Mouse (Mus musculus) lung, adult 18-20 months (tissue): ENCODE results near the gene Gm47289.

ENCODE experiments used
- DNase-seq, 2 experiments: peaks; one replicate each; pipeline ENCODE4 v3.0.0; 2022; ENCODE audit warnings: mixed read lengths in 2 of 2

Gm47289 gene

GRCm38 (mm10) chr9:119160689-119161088 lies 1.7 kb downstream of the Gm47289 start:
- DNase-seq: no peak

GRCm38 (mm10) chr9:119164743-119165142 lies 5.8 kb downstream of the Gm47289 start:
- peak; percentile 22 to 29 for DNase-seq

- peak; percentile 23 to 38 for DNase-seq
Measured at GRCm38 (mm10) chr9:119165548-119165947, 6.6 kb downstream of the Gm47289 start.

- DNase-seq: no peak
Measured at GRCm38 (mm10) chr9:119167608-119168007, 8.6 kb downstream of the Gm47289 start.

- DNase-seq: no peak
Measured at GRCm38 (mm10) chr9:119179292-119179691, 20.3 kb downstream of the Gm47289 start.

- DNase-seq: peak; percentile 73 to 79
Measured at GRCm38 (mm10) chr9:119181241-119181728, 22.3 kb downstream of the Gm47289 start.

- DNase-seq: peak; percentile 57 to 63
Measured at GRCm38 (mm10) chr9:119192202-119192990, 33.4 kb downstream of the Gm47289 start.

GRCm38 (mm10) chr9:119199151-119199861 lies 40.3 kb downstream of the Gm47289 start:
- DNase-seq: no peak

GRCm38 (mm10) chr9:119201653-119202052 lies 42.7 kb downstream of the Gm47289 start:
- no peak for DNase-seq

GRCm38 (mm10) chr9:119203617-119204016 lies 44.7 kb downstream of the Gm47289 start:
- DNase-seq: no peak

- DNase-seq: no peak
Measured at GRCm38 (mm10) chr9:119205756-119206155, 46.8 kb downstream of the Gm47289 start.

- no peak for DNase-seq
Measured at GRCm38 (mm10) chr9:119206666-119207065, 47.7 kb downstream of the Gm47289 start.

- DNase-seq: no peak
Measured at GRCm38 (mm10) chr9:119207113-119207512, 48.2 kb downstream of the Gm47289 start.

- no peak for DNase-seq
Measured at GRCm38 (mm10) chr9:119208998-119209397, 50.0 kb downstream of the Gm47289 start, which contains the start of gene Slc22a13. TSS of gene Slc22a13 (minus strand) at chr9:119209098.
